ENCODE assay signal across 8 mouse cellular contexts in the genomic region with DNA sequence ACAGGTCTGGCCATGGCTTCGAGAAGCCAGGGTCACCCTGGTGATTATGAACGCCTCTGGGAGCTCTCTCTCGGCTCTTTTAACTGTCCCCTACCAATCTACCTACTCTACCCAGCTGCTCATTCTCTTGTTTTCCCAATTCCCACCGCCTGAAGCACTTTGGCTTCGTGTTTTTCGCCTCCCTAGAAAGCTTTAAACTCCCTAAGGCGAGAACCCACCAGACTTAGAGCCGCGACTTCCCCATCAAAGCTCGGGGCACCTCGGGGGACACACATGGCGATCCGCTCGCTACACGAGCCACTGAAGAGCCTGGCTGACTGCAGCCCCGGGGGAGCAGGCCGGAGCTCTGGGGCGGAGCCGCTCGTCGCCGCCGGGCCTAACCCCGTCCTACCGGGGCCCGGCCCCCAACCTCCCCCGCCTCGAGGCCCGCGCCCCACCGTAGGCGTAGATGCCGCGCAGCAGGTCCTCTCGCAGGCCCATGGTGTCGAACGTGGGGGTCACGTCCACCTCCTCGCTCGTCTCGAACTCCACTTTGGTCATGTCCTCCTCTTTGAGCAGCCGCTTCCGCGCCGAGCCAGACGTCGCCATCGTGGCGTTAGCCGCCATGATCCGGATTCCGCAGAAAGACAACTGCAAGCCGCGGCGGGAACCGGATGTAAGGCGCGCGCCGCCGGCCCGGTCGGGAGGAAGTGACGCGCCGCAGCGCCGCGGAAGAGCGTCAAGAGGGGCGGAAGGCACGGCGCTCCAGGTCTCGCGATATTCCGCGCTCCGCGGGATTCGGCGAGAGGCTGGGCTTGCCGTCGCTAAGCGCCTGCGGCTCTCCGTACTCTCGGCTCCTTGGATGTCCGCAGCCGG. TPM values are rescaled to one million over a fixed set of nuclear protein-coding genes. Genes with fewer than 3 reads are reported as not detected.
DNase-seq lines count a peak whose midpoint lies in the region; ATAC-seq and TF ChIP-seq lines count a peak whose summit lies in the region.

Gene Eif4a3, minus strand, starts transcription at position 699 of the 855 bp plus-strand sequence.

- DNase-seq in CD8-positive naive resting alpha-beta T cell, adult 2 months (ENCODE audit: low read depth in 2 of 2, low spot score in 2 of 2) = peak; percentile 95 to 96
- peak; percentile 95 for DNase-seq in c-Kit-positive CD71-negative TER-119-negative erythroid progenitor cells, embryonic 14.5 days (ENCODE audit: low read depth)
- DNase-seq in forebrain, embryonic 10.5 days (ENCODE audit: extremely low spot score, low spot score) = peak; percentile 97
- DNase-seq in kidney, postnatal 25 days = peak; percentile 97 to 98
- peak; percentile 92 to 93 (median 93) for DNase-seq in liver, embryonic 14.5 days (ENCODE audit: low read depth in 3 of 3, low spot score in 3 of 3)
- peak; percentile 100 for DNase-seq in neural tube, embryonic 11.5 days (ENCODE audit: low spot score)
- DNase-seq in stomach, postnatal 0 days (ENCODE audit: low spot score) = peak; percentile 97

- TF ChIP-seq EP300 in liver, embryonic 14.5 days (IDR thresholded peaks at IDR 0.05; ENCODE audit: low read depth) = peak; percentile 88
- peak; percentile 100 for TF ChIP-seq EP300 in stomach, postnatal 0 days (optimal IDR thresholded peaks at IDR 0.05)

- H3K27ac ChIP-seq in forebrain, embryonic 10.5 days = peak within 1 kb of the TSS; percentile 98
- peak within 1 kb of the TSS; percentile 83 for H3K27ac ChIP-seq in heart, embryonic 15.5 days
- H3K27ac ChIP-seq in liver, embryonic 14.5 days = peak within 1 kb of the TSS; percentile 62
- peak within 1 kb of the TSS; percentile 86 for H3K27ac ChIP-seq in neural tube, embryonic 11.5 days (ENCODE audit: low read depth, low read length)
- peak within 1 kb of the TSS; percentile 91 for H3K27ac ChIP-seq in stomach, postnatal 0 days (replicated peaks)

- WGBS in forebrain, embryonic 10.5 days = under 1% methylated on average over 89 of the region's 89 CpGs
- WGBS in heart, embryonic 15.5 days = under 1% methylated on average over 89 of the region's 89 CpGs
- WGBS in liver, embryonic 14.5 days (ENCODE audit: insufficient replicate concordance) = under 1% methylated on average over 89 of the region's 89 CpGs
- WGBS in neural tube, embryonic 11.5 days = under 1% methylated on average over 89 of the region's 89 CpGs
- under 1% methylated on average over 87 of the region's 89 CpGs for WGBS in stomach, postnatal 0 days

- H3K9me3 ChIP-seq in forebrain, embryonic 10.5 days = no peaks in the 10 kb centered on the region
- no peaks in the 10 kb centered on the region for H3K9me3 ChIP-seq in heart, embryonic 15.5 days (replicated peaks)
- H3K9me3 ChIP-seq in liver, embryonic 14.5 days (ENCODE audit: control insufficient read depth, low read length) = no peaks in the 10 kb centered on the region
- no peaks in the 10 kb centered on the region for H3K9me3 ChIP-seq in neural tube, embryonic 11.5 days (ENCODE audit: control insufficient read depth, low read length)
- no peaks in the 10 kb centered on the region for H3K9me3 ChIP-seq in stomach, postnatal 0 days (ENCODE audit: control insufficient read depth, low read length)

- H3K4me2 ChIP-seq in heart, embryonic 15.5 days = peak within 1 kb of the TSS; percentile 79
- H3K4me2 ChIP-seq in liver, embryonic 14.5 days (ENCODE audit: low read depth) = peak within 1 kb of the TSS; percentile 95
- peak within 1 kb of the TSS; percentile 64 for H3K4me2 ChIP-seq in neural tube, embryonic 11.5 days (ENCODE audit: low read depth)
- peak within 1 kb of the TSS; percentile 88 for H3K4me2 ChIP-seq in stomach, postnatal 0 days (replicated peaks; ENCODE audit: low read depth)

- ATAC-seq in heart, embryonic 15.5 days (replicated peaks; ENCODE audit: insufficient number of reproducible peaks, insufficient read depth, low FRiP score, low read depth) = peak; percentile 95
- ATAC-seq in liver, embryonic 14.5 days (ENCODE audit: insufficient read depth) = peak; percentile 94
- peak; percentile 95 for ATAC-seq in neural tube, embryonic 11.5 days (ENCODE audit: insufficient read depth, low FRiP score, low TSS enrichment)
- peak; percentile 96 for ATAC-seq in stomach, postnatal 0 days (ENCODE audit: low FRiP score, low TSS enrichment)

- peaks cover 29% of the 10 kb centered on the region for H3K4me1 ChIP-seq in forebrain, embryonic 10.5 days
- peaks cover 17% of the 10 kb centered on the region for H3K4me1 ChIP-seq in heart, embryonic 15.5 days (replicated peaks)
- peaks cover 2 to 10% of the 10 kb centered on the region in 2 experiments; a peak in 3 of 4 replicates for H3K4me1 ChIP-seq in liver, embryonic 14.5 days (replicated peaks; ENCODE audit: control insufficient read depth in 2 of 2, insufficient read depth in 2 of 2, low read length in 1 of 2)
- H3K4me1 ChIP-seq in neural tube, embryonic 11.5 days (ENCODE audit: control insufficient read depth, insufficient read depth, low read length) = peaks cover 2% of the 10 kb centered on the region; the same call in 1 of the 2 replicates
- H3K4me1 ChIP-seq in stomach, postnatal 0 days (replicated peaks; ENCODE audit: control insufficient read depth, insufficient read depth) = peaks cover 4% of the 10 kb centered on the region

- H3K36me3 ChIP-seq in forebrain, embryonic 10.5 days (replicated peaks) = peaks cover 38% of the 10 kb centered on the region
- H3K36me3 ChIP-seq in heart, embryonic 15.5 days = peaks cover 32% of the 10 kb centered on the region
- H3K36me3 ChIP-seq in liver, embryonic 14.5 days (replicated peaks; ENCODE audit: control insufficient read depth, insufficient read depth, low read depth) = peaks cover 35% of the 10 kb centered on the region
- peaks cover 16% of the 10 kb centered on the region for H3K36me3 ChIP-seq in neural tube, embryonic 11.5 days (ENCODE audit: control insufficient read depth, insufficient read depth, low read length)
- peaks cover 30% of the 10 kb centered on the region for H3K36me3 ChIP-seq in stomach, postnatal 0 days (ENCODE audit: control insufficient read depth, insufficient read depth, low read length)

- H3K4me3 ChIP-seq in forebrain, embryonic 10.5 days = peak within 1 kb of the TSS; percentile 100
- H3K4me3 ChIP-seq in heart, embryonic 15.5 days = peak within 1 kb of the TSS; percentile 93
- H3K4me3 ChIP-seq in liver, embryonic 14.5 days (ENCODE audit: insufficient read depth in 1 of 2, low read depth in 2 of 2, low read length in 2 of 2) = peak within 1 kb of the TSS; percentile 74 to 75
- H3K4me3 ChIP-seq in neural tube, embryonic 11.5 days (ENCODE audit: low read depth, low read length) = peak within 1 kb of the TSS; percentile 97
- peak within 1 kb of the TSS; percentile 94 for H3K4me3 ChIP-seq in stomach, postnatal 0 days (ENCODE audit: low read depth, low read length)

- TF ChIP-seq CTCF in liver, embryonic 14.5 days (IDR thresholded peaks at IDR 0.05; ENCODE audit: low read depth) = no peak
- no peak for TF ChIP-seq CTCF in stomach, postnatal 0 days (IDR thresholded peaks at IDR 0.05; ENCODE audit: low read depth)

- H3K9ac ChIP-seq in heart, embryonic 15.5 days = peak within 1 kb of the TSS; percentile 95
- H3K9ac ChIP-seq in liver, embryonic 14.5 days (replicated peaks) = peak within 1 kb of the TSS; percentile 87
- peak within 1 kb of the TSS; percentile 98 for H3K9ac ChIP-seq in neural tube, embryonic 11.5 days (ENCODE audit: low read length)
- H3K9ac ChIP-seq in stomach, postnatal 0 days (ENCODE audit: low read length) = peak within 1 kb of the TSS; percentile 95

- peaks cover 9% of the 10 kb centered on the region for H3K27me3 ChIP-seq in forebrain, embryonic 10.5 days (ENCODE audit: poor library complexity, severe bottlenecking)
- peaks cover 3% of the 10 kb centered on the region for H3K27me3 ChIP-seq in heart, embryonic 15.5 days
- H3K27me3 ChIP-seq in liver, embryonic 14.5 days (ENCODE audit: control insufficient read depth, insufficient read depth, low read length) = no peaks in the 10 kb centered on the region
- H3K27me3 ChIP-seq in neural tube, embryonic 11.5 days (ENCODE audit: control insufficient read depth, insufficient read depth, low read length) = no peaks in the 10 kb centered on the region
- H3K27me3 ChIP-seq in stomach, postnatal 0 days (ENCODE audit: control insufficient read depth, insufficient read depth, low read length) = no peaks in the 10 kb centered on the region

RNA-seq across cellular contexts. Expression of gene Eif4a3, which starts in this region (rescaled TPM):
- polyA plus RNA-seq in forebrain, embryonic 10.5 days (2016; fragmentation: Nextera tagmentation; extraction: Ambion mirVana) = 511 and 516 TPM in 2 replicates
- 213 and 251 TPM in 2 replicates for polyA plus RNA-seq in heart, embryonic 15.5 days (2015; fragmentation: Nextera tagmentation; extraction: Ambion mirVana)
- polyA plus RNA-seq in liver, embryonic 14.5 days (2012; rRNA removed) = 67.7 and 95.8 TPM in 2 replicates
- 160 and 170 TPM in 2 replicates for polyA plus RNA-seq in liver, embryonic 14.5 days (2014; fragmentation: Nextera tagmentation; extraction: Ambion mirVana)
- 402 and 421 TPM in 2 replicates for polyA plus RNA-seq in neural tube, embryonic 11.5 days (2014; fragmentation: Nextera tagmentation; extraction: Ambion mirVana)
- polyA plus RNA-seq in stomach, postnatal 0 days (2015; fragmentation: Nextera tagmentation; extraction: Ambion mirVana) = 183 and 197 TPM in 2 replicates

Comparison
In these comparisons a context has a peak if more than half of its experiments do, and no peak if none do; other contexts are left out.
1. Peak in every context shown above with its lines: DNase-seq, ATAC-seq, H3K4me3 ChIP-seq and H3K27ac ChIP-seq.